Mouse (Mus musculus) forebrain, embryonic 11.5 days (tissue): ENCODE data around the gene Mtif2. TPM values are rescaled to one million over a fixed set of nuclear protein-coding genes. Genes with fewer than 3 reads are reported as not detected.

Experiments used
- ATAC-seq: fragments of 200-750 bp; cut with Nextera tagmentation; replicated peaks from 2 replicates; pipeline ENCODE4 v1.8.0; 2017; ENCODE audit warnings: moderate TSS enrichment; ENCODE audit not compliant: low FRiP score
- DNase-seq: peaks from one replicate; pipeline ENCODE4 v3.0.0-alpha.2; 2017; ENCODE audit warnings: low spot score
- H3K27ac ChIP-seq: fragments of 300-500 bp; sonication (generic); 2 replicates; pipeline ENCODE4 v1.5.1; 2014; ENCODE audit warnings: low read depth, low read length
- H3K27me3 ChIP-seq: fragments of 300-500 bp; sonication (generic); 2 replicates; pipeline ENCODE4 v1.6.1; 2014; ENCODE audit warnings: mild to moderate bottlenecking, low read length, mixed read lengths; ENCODE audit not compliant: control insufficient read depth, insufficient read depth
- H3K36me3 ChIP-seq: fragments of 300-500 bp; sonication (generic); 2 replicates; pipeline ENCODE4 v1.6.1; 2014; ENCODE audit warnings: mild to moderate bottlenecking, low read length, moderate library complexity, mixed read lengths; ENCODE audit not compliant: control insufficient read depth, insufficient read depth
- H3K4me1 ChIP-seq: fragments of 300-500 bp; sonication (generic); replicated peaks from 2 replicates; pipeline ENCODE4 v1.6.1; 2014; ENCODE audit warnings: low read length, mixed read lengths; ENCODE audit not compliant: control insufficient read depth, insufficient read depth
- H3K4me2 ChIP-seq: fragments of 300-500 bp; sonication (generic); 2 replicates; pipeline ENCODE4 v1.6.1; 2014; ENCODE audit warnings: low read depth, mild to moderate bottlenecking, low read length, moderate library complexity, mixed read lengths; ENCODE audit not compliant: severe bottlenecking
- H3K4me3 ChIP-seq: fragments of 300-500 bp; sonication (generic); 2 replicates; pipeline ENCODE4 v1.5.1; 2014; ENCODE audit warnings: low read depth, low read length
- H3K9ac ChIP-seq: fragments of 300-500 bp; sonication (generic); 2 replicates; pipeline ENCODE4 v1.6.1; 2014; ENCODE audit warnings: low read length
- H3K9me3 ChIP-seq: fragments of 300-500 bp; sonication (generic); 2 replicates; pipeline ENCODE4 v1.6.1; 2016; ENCODE audit warnings: low read length, mixed read lengths; ENCODE audit not compliant: control insufficient read depth
- WGBS: fragments of 180-500 bp; shearing (Covaris S2); extraction: QIAGEN DNeasy Blood & Tissue Kit; methylation state at CpG from one replicate; pipeline ENCODE4 v1.1.7; 2014; 5-methylcytosine and 5-hydroxymethylcytosine counted together
- polyA plus RNA-seq: library from polyadenylated mRNA; unstranded; fragments of >200 nt; fragmentation: Nextera tagmentation; extraction: Ambion mirVana; gene quantifications from 2 replicates; pipeline ENCODE4 v1.2.1, GENCODE M21; 2014

Mtif2 gene
- polyA plus RNA-seq = 45.9 and 49.9 TPM in 2 replicates

DNA sequence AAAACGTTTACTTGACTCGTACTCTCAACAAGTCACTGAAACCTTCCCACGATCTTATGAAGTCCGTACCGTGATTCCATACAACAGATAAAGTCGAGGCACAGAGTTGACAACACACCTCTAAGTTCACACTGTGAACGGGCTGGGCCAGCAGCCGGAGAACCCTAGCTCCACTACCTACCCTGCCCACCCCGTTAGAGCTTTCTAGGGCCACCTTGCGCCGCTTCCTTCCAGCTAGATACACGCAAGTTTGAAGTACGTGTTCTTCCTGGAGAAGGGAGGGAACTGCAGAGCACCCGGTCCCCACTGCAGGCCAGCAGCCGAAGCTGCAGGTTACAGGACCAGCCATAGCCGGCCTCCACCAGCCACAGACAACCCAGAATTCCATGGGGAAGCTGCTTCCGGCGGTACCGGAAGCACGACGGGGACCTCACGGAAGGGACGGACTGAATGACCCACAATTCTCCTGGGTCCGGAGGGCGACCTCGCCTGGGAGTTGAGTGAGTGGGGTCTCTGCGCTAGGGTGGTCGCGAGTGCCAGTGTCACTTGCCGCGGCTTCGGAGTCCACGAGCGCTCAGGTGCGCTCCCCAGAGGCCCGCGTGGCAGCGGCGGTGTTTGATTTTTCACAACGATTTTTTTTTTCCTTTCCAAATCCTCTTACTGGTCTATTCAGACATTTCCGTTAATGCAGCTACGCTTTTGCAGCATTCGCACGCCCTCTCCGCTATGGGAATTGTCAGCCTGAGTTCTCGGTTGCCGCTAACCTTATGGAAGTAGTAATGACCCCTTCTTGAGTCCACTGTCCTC lies at the start of gene Mtif2:
Gene Mtif2, plus strand, starts transcription at position 421 of the 807 bp plus-strand sequence.
- WGBS = 2% methylated on average over 47 of the region's 47 CpGs
- Histone ChIP-seq H3K36me3 (no peaks in the 10 kb centered on the region; the same call in 1 of the 2 replicates), H3K4me2 (peak within 1 kb of the TSS; percentile 79), H3K4me3 (peak within 1 kb of the TSS; percentile 68), H3K9ac (peak within 1 kb of the TSS; percentile 86), H3K27me3 (no peaks in the 10 kb centered on the region), H3K4me1 (0 out of 2 replicates have a peak, but pooled peaks cover 2% of the 10 kb centered on the region), H3K27ac (peak within 1 kb of the TSS; percentile 66), H3K9me3 (no peaks in the 10 kb centered on the region)
- peak; percentile 90 for DNase-seq
- ATAC-seq = peak; percentile 96

DNA sequence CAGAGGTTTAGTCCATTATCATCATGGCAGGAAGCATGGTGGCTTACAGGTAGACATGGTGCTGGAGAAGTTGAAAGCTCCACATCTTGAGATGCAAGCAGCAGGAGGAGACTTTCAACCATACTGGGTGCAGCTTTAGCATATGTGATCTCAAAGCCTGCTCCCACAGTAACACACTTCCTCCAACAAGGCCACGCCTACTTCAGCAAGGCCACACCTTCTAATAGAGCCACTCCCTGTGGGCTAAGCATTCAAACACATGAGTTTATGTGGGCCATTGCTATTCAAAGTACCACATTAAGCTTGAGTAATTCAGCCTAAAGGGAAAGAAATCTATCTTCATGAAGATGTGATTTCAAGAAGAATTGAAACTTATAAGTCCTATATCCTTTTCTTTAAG lies 33.1 kb upstream of the Mtif2 start:
- Histone ChIP-seq H3K4me1 (no peaks in the 10 kb centered on the region), H3K9ac (no peak overlapping the region), H3K27ac (no peak overlapping the region), H3K36me3 (no peaks in the 10 kb centered on the region; the same call in 1 of the 2 replicates), H3K4me3 (no peak overlapping the region), H3K4me2 (no peak overlapping the region), H3K9me3 (no peaks in the 10 kb centered on the region), H3K27me3 (no peaks in the 10 kb centered on the region)
- 90% methylated on average over 1 of the region's 1 CpGs for WGBS
- DNase-seq = no peak
- ATAC-seq = no peak

DNA sequence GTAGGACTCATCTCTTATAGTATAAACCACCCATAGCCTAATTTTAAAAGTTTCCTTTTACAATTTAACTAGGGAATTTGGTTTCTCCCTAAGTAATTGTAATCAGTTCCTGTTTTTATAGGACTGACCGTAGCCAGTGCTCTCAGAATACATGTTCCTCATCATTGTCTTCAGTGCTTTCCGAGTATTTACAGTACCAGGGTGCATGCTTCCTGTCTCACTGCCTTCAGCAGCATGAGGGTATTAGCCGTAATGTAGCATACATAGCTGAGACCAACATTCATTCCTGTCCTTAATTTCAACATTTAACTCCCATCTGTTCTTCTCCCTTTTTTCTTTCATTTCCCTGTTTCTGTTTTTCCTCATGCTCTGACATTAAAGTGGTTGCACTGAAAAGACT lies 29.2 kb upstream of the Mtif2 start:
- no peaks in the 10 kb centered on the region; the same call in 1 of the 2 replicates for H3K36me3 ChIP-seq
- no peaks in the 10 kb centered on the region for H3K4me1 ChIP-seq
- no peak for ATAC-seq
- H3K27me3 ChIP-seq = no peaks in the 10 kb centered on the region
- no peak overlapping the region for H3K27ac ChIP-seq
- no peak overlapping the region for H3K9ac ChIP-seq
- 89% methylated on average over 3 of the region's 3 CpGs for WGBS
- H3K9me3 ChIP-seq = no peaks in the 10 kb centered on the region
- H3K4me3 ChIP-seq = no peak overlapping the region
- DNase-seq = no peak
- H3K4me2 ChIP-seq = no peak overlapping the region

DNA sequence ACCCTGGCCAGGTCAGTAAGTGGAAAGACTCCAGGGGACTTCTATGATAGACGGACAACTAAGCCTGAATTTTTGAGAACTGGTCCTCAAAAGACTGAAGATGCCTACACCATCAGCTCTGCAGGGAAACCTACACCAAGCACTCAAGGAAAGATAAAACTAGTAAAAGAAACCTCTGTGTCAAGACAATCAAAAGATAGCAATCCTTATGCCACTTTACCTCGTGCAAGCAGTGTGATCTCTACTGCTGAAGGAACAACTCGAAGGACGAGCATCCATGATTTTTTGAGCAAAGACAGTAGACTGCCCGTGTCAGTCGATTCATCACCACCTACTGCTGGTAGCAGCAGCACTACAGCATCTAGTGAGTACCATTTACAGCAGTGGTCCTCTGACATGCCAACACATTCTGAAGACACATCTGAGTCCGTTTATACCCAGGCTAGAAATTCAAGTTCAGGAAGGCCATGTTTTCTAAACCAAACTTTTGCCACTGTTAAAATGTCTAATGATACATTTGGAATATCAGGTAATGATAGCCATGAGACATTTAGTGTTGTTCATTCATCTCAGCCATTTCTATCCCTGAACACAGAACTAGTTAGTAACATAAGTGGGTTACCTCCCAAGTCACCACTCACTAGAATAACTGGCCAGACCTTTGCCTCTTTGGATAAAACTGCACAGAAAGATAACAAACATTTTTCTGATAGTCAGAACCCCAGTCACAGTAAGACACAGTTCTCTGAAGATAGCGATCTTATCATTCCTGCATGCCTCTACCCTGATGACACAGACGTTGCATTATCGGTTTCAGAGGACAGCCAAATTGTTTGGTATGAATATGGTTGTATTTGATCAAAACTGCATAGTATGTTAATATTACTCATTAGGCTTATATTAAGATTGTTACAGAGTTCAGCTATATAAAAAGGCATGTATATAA lies 22.0 kb upstream of the Mtif2 start:
- H3K9me3 ChIP-seq = no peaks in the 10 kb centered on the region
- H3K27me3 ChIP-seq = no peaks in the 10 kb centered on the region
- no peak overlapping the region for H3K27ac ChIP-seq
- H3K4me1 ChIP-seq = no peaks in the 10 kb centered on the region
- DNase-seq (no peak), ATAC-seq (no peak)
- H3K4me3 ChIP-seq = no peak overlapping the region
- H3K36me3 ChIP-seq = peaks cover 4% of the 10 kb centered on the region; the same call in 1 of the 2 replicates
- 94% methylated on average over 10 of the region's 10 CpGs for WGBS
- H3K9ac ChIP-seq = no peak overlapping the region
- no peak overlapping the region for H3K4me2 ChIP-seq

DNA sequence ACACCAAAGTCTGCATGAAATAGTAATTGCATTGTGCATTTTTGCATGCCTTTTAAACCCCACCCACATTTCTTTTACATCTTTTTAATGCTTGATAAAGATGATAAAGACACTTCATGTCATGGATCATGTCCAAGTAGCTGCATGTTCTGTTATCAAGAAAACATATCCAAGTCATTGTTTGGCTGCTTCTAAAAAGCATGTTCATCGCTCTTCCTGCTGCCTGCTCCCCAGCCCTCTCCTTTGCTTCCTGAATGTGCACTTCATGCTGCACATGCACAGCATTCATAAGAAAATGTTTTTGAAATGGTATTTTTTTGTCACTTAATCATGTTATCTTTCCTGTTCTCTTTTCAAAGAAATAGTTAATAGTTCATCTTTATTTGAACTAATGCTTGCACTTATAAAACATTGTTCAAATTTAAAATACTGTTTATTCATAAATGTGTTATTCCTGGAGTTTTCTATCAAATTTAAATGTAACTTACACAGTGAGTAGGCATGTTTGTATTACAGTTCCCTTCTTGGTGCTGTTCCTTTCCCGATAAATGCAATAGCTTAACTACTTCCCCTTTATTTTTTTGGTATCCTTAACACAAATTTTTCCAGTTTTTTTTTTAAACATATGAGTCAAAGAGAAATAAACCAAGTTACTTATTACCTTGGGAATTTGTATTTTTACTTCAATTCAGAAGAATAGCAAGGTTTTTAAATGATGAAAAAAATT lies 21.1 kb upstream of the Mtif2 start:
- H3K4me3 ChIP-seq = no peak overlapping the region
- H3K4me2 ChIP-seq = no peak overlapping the region
- peaks cover 4% of the 10 kb centered on the region; the same call in 1 of the 2 replicates for H3K36me3 ChIP-seq
- DNase-seq = no peak
- no peak overlapping the region for H3K27ac ChIP-seq
- WGBS = 93% methylated on average over 2 of the region's 2 CpGs
- no peaks in the 10 kb centered on the region for H3K9me3 ChIP-seq
- H3K4me1 ChIP-seq = no peaks in the 10 kb centered on the region
- H3K27me3 ChIP-seq = no peaks in the 10 kb centered on the region
- H3K9ac ChIP-seq = no peak overlapping the region
- ATAC-seq = no peak

DNA sequence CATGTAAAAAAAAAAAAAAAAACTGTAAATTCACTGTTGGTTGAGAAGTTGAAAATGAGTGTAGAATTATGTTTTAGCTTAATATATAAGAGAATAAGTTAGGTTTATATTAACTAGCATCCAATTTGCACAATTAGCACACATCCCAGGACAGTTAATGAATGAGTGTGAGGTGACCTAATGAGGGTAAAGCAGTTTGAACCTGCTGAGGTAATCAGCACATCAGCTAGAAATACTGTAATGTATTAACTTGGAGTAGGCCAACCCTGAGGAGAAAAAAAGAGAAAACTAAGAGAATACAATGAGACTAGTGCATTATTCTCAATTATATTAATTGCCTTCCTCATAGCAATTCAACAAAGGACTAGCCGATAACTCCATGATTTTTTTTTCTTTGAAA lies 16.8 kb upstream of the Mtif2 start:
- no peak for DNase-seq

DNA sequence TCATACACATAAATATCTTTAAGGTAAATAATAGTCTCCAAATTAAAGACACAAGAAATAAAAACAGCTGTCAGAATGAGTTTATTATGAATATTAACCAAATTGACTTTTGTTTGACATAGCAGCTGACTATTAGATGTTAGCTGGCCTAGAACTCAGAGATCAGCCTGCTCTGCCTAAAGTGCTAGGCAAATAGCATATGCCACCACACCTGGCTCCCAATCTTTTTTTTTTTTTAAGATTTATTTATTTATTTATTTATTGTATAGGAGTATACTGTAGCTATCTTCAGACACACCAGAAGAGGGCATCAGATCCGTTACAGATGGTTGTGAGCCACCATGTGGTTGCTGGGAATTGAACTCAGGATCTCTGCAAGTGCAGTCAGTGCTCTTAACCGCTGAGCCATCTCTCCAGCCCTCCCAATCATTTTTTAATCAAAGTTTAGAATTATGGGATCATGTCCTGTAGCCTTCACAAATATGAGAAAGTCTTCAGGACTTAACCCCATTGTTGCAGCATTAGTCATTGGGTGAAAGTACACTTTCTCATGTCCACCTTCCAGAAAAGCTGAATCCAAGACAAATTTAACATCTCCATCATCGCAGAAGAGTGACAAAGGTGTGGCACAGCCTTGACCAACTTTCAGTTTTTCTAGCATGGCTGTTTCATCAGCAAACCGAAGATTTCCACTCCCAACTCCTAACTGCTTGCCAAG lies 13.2 kb upstream of the Mtif2 start:
- no peaks in the 10 kb centered on the region for H3K9me3 ChIP-seq
- no peaks in the 10 kb centered on the region for H3K4me1 ChIP-seq
- H3K4me3 ChIP-seq = no peak overlapping the region
- H3K27ac ChIP-seq = no peak overlapping the region
- no peaks in the 10 kb centered on the region for H3K36me3 ChIP-seq
- ATAC-seq = no peak
- no peak overlapping the region for H3K4me2 ChIP-seq
- DNase-seq = no peak
- no peaks in the 10 kb centered on the region for H3K27me3 ChIP-seq
- H3K9ac ChIP-seq = no peak overlapping the region
- WGBS = 88% methylated on average over 4 of the region's 4 CpGs

More for the DNA sequence above, 16.8 kb upstream of the Mtif2 start:
- Histone ChIP-seq H3K9ac (no peak overlapping the region), H3K27me3 (no peaks in the 10 kb centered on the region), H3K4me2 (no peak overlapping the region), H3K27ac (no peak overlapping the region), H3K9me3 (no peaks in the 10 kb centered on the region), H3K4me1 (no peaks in the 10 kb centered on the region), H3K36me3 (peaks cover 2% of the 10 kb centered on the region; the same call in 1 of the 2 replicates), H3K4me3 (no peak overlapping the region)
- 100% methylated on average over 1 of the region's 1 CpGs for WGBS
- no peak for ATAC-seq
